Mouse (Mus musculus): Measurements from ENCODE around the gene Armc2. TPM values are rescaled to one million over a fixed set of nuclear protein-coding genes. Genes with fewer than 3 reads are reported as not detected.

The Armc2 gene
- polyA plus RNA-seq, 1 experiment from 2014 or later: 2.5 TPM

GRCm38 (mm10) chr10:41896425-41896824 lies 121.8 kb downstream of the Armc2 start:
- Histone ChIP-seq H3K27ac (ENCODE audit: low read length) (no peak overlapping the region), H3K4me2 (ENCODE audit: low read depth, low read length) (no peak overlapping the region), H3K4me3 (ENCODE audit: low read length) (no peak overlapping the region), H3K36me3 (ENCODE audit: control insufficient read depth, insufficient read depth) (peaks cover 30% of the 10 kb centered on the region), H3K4me1 (ENCODE audit: control insufficient read depth, insufficient read depth, low read length) (peaks cover 21% of the 10 kb centered on the region), H3K9me3 (replicated peaks; ENCODE audit: control insufficient read depth, low read length) (peaks cover 3% of the 10 kb centered on the region; the same call in 1 of the 2 replicates), H3K9ac (ENCODE audit: low read length) (no peak overlapping the region), H3K27me3 (ENCODE audit: control insufficient read depth, insufficient read depth, low read length) (no peaks in the 10 kb centered on the region)
- ATAC-seq (replicated peaks; ENCODE audit: extremely low read depth, insufficient read depth, low FRiP score): no peak

GRCm38 (mm10) chr10:41893433-41894411 lies 124.5 kb downstream of the Armc2 start:
- peak overlapping the region; percentile 58 for H3K27ac ChIP-seq (ENCODE audit: low read length)
- H3K4me3 ChIP-seq (ENCODE audit: low read length): no peak overlapping the region
- no peak overlapping the region for H3K9ac ChIP-seq (ENCODE audit: low read length)

GRCm38 (mm10) chr10:41891312-41891711 lies 126.9 kb downstream of the Armc2 start:
- ATAC-seq (replicated peaks; ENCODE audit: extremely low read depth, insufficient read depth, low FRiP score): no peak
- Histone ChIP-seq H3K27me3 (ENCODE audit: control insufficient read depth, insufficient read depth, low read length) (no peaks in the 10 kb centered on the region), H3K4me3 (ENCODE audit: low read length) (no peak overlapping the region), H3K27ac (ENCODE audit: low read length) (no peak overlapping the region), H3K4me1 (ENCODE audit: control insufficient read depth, insufficient read depth, low read length) (peaks cover 43% of the 10 kb centered on the region), H3K9ac (ENCODE audit: low read length) (no peak overlapping the region), H3K36me3 (ENCODE audit: control insufficient read depth, insufficient read depth) (peaks cover 5% of the 10 kb centered on the region; the same call in 1 of the 2 replicates), H3K4me2 (ENCODE audit: low read depth, low read length) (no peak overlapping the region), H3K9me3 (replicated peaks; ENCODE audit: control insufficient read depth, low read length) (no peaks in the 10 kb centered on the region)
- WGBS: 81% methylated on average over 4 of the region's 4 CpGs

More at GRCm38 (mm10) chr10:41893433-41894411, 124.5 kb downstream of the Armc2 start:
- Histone ChIP-seq H3K36me3 (ENCODE audit: control insufficient read depth, insufficient read depth) (peaks cover 21% of the 10 kb centered on the region), H3K4me2 (ENCODE audit: low read depth, low read length) (no peak overlapping the region), H3K27me3 (ENCODE audit: control insufficient read depth, insufficient read depth, low read length) (no peaks in the 10 kb centered on the region), H3K4me1 (ENCODE audit: control insufficient read depth, insufficient read depth, low read length) (peaks cover 33% of the 10 kb centered on the region), H3K9me3 (replicated peaks; ENCODE audit: control insufficient read depth, low read length) (peaks cover under 1% of the 10 kb centered on the region; the same call in 1 of the 2 replicates)
- peak; percentile 65; the same call in 1 of the 2 replicates for ATAC-seq (replicated peaks; ENCODE audit: extremely low read depth, insufficient read depth, low FRiP score)
- WGBS: 29% methylated on average over 4 of the region's 4 CpGs

GRCm38 (mm10) chr10:41890537-41890936 lies 127.7 kb downstream of the Armc2 start:
- H3K4me2 ChIP-seq (ENCODE audit: low read depth, low read length): no peak overlapping the region
- ATAC-seq (replicated peaks; ENCODE audit: extremely low read depth, insufficient read depth, low FRiP score): no peak
- no peaks in the 10 kb centered on the region for H3K27me3 ChIP-seq (ENCODE audit: control insufficient read depth, insufficient read depth, low read length)
- no peaks in the 10 kb centered on the region for H3K9me3 ChIP-seq (replicated peaks; ENCODE audit: control insufficient read depth, low read length)
- H3K4me3 ChIP-seq (ENCODE audit: low read length): no peak overlapping the region
- no peak overlapping the region for H3K9ac ChIP-seq (ENCODE audit: low read length)
- peaks cover 43% of the 10 kb centered on the region for H3K4me1 ChIP-seq (ENCODE audit: control insufficient read depth, insufficient read depth, low read length)
- no peak overlapping the region for H3K27ac ChIP-seq (ENCODE audit: low read length)
- H3K36me3 ChIP-seq (ENCODE audit: control insufficient read depth, insufficient read depth): no peaks in the 10 kb centered on the region

- H3K9ac ChIP-seq (ENCODE audit: low read length): peak overlapping the region; percentile 25; the same call in 1 of the 2 replicates
- peaks cover 41% of the 10 kb centered on the region for H3K4me1 ChIP-seq (ENCODE audit: control insufficient read depth, insufficient read depth, low read length)
- no peak for ATAC-seq (replicated peaks; ENCODE audit: extremely low read depth, insufficient read depth, low FRiP score)
- no peaks in the 10 kb centered on the region for H3K9me3 ChIP-seq (replicated peaks; ENCODE audit: control insufficient read depth, low read length)
- 39% methylated on average over 5 of the region's 5 CpGs for WGBS
- no peaks in the 10 kb centered on the region for H3K27me3 ChIP-seq (ENCODE audit: control insufficient read depth, insufficient read depth, low read length)
- H3K4me2 ChIP-seq (ENCODE audit: low read depth, low read length): peak overlapping the region; percentile 36; the same call in 1 of the 2 replicates
- peak overlapping the region; percentile 10; the same call in 1 of the 2 replicates for H3K4me3 ChIP-seq (ENCODE audit: low read length)
- H3K27ac ChIP-seq (ENCODE audit: low read length): peak overlapping the region; percentile 27; the same call in 1 of the 2 replicates
- no peaks in the 10 kb centered on the region for H3K36me3 ChIP-seq (ENCODE audit: control insufficient read depth, insufficient read depth)
Observed at GRCm38 (mm10) chr10:41889566-41889965, 128.7 kb downstream of the Armc2 start.

- Histone ChIP-seq H3K4me3 (ENCODE audit: low read length) (peak overlapping the region; percentile 28), H3K27me3 (ENCODE audit: control insufficient read depth, insufficient read depth, low read length) (no peaks in the 10 kb centered on the region), H3K27ac (ENCODE audit: low read length) (peak overlapping the region; percentile 31; the same call in 1 of the 2 replicates), H3K36me3 (ENCODE audit: control insufficient read depth, insufficient read depth) (no peaks in the 10 kb centered on the region), H3K4me2 (ENCODE audit: low read depth, low read length) (peak overlapping the region; percentile 88), H3K4me1 (ENCODE audit: control insufficient read depth, insufficient read depth, low read length) (peaks cover 33% of the 10 kb centered on the region), H3K9me3 (replicated peaks; ENCODE audit: control insufficient read depth, low read length) (no peaks in the 10 kb centered on the region), H3K9ac (ENCODE audit: low read length) (peak overlapping the region; percentile 96)
- WGBS: 43% methylated on average over 4 of the region's 4 CpGs
- ATAC-seq (replicated peaks; ENCODE audit: extremely low read depth, insufficient read depth, low FRiP score): no peak
Observed at GRCm38 (mm10) chr10:41888365-41888941, 129.8 kb downstream of the Armc2 start.

- peak overlapping the region; percentile 99 for H3K27ac ChIP-seq (ENCODE audit: low read length)
- peak overlapping the region; percentile 88 for H3K4me2 ChIP-seq (ENCODE audit: low read depth, low read length)
- H3K9me3 ChIP-seq (replicated peaks; ENCODE audit: control insufficient read depth, low read length): no peaks in the 10 kb centered on the region
- no peaks in the 10 kb centered on the region for H3K36me3 ChIP-seq (ENCODE audit: control insufficient read depth, insufficient read depth)
- peak overlapping the region; percentile 96 for H3K9ac ChIP-seq (ENCODE audit: low read length)
- peak overlapping the region; percentile 84 for H3K4me3 ChIP-seq (ENCODE audit: low read length)
- peak; percentile 98 for ATAC-seq (replicated peaks; ENCODE audit: extremely low read depth, insufficient read depth, low FRiP score)
- peaks cover 26% of the 10 kb centered on the region for H3K4me1 ChIP-seq (ENCODE audit: control insufficient read depth, insufficient read depth, low read length)
- 1% methylated on average over 62 of the region's 65 CpGs for WGBS
- H3K27me3 ChIP-seq (ENCODE audit: control insufficient read depth, insufficient read depth, low read length): no peaks in the 10 kb centered on the region
Observed at GRCm38 (mm10) chr10:41887080-41887821, 131.0 kb downstream of the Armc2 start.

GRCm38 (mm10) chr10:41883741-41884575 lies 134.3 kb downstream of the Armc2 start:
- Histone ChIP-seq H3K27ac (ENCODE audit: low read length) (peak overlapping the region; percentile 53), H3K4me1 (ENCODE audit: control insufficient read depth, insufficient read depth, low read length) (peaks cover 31% of the 10 kb centered on the region), H3K4me2 (ENCODE audit: low read depth, low read length) (no peak overlapping the region), H3K36me3 (ENCODE audit: control insufficient read depth, insufficient read depth) (no peaks in the 10 kb centered on the region), H3K9ac (ENCODE audit: low read length) (0 out of 2 replicates have a peak overlapping the region, but pooled peaks have one; percentile 3), H3K27me3 (ENCODE audit: control insufficient read depth, insufficient read depth, low read length) (no peaks in the 10 kb centered on the region), H3K9me3 (replicated peaks; ENCODE audit: control insufficient read depth, low read length) (no peaks in the 10 kb centered on the region), H3K4me3 (ENCODE audit: low read length) (no peak overlapping the region)
- WGBS: 51% methylated on average over 8 of the region's 8 CpGs
- ATAC-seq (replicated peaks; ENCODE audit: extremely low read depth, insufficient read depth, low FRiP score): no peak

All from heart, embryonic 16.5 days (tissue).